Mouse (Mus musculus) embryonic facial prominence, embryonic 15.5 days (tissue): Measurements from ENCODE around the gene Tubb2a. TPM values are rescaled to one million over a fixed set of nuclear protein-coding genes. Genes with fewer than 3 reads are reported as not detected.
"Not testable (repeated sequence)": the region's sequence is repeated elsewhere in the genome, so short reads cannot be mapped to it uniquely, and the experiment has no call there.

Experiments
- ATAC-seq: fragments of 200-750 bp; cut with Nextera tagmentation; 2 replicates; pipeline ENCODE4 v1.8.0; 2017; ENCODE audit warnings: low read depth, moderate TSS enrichment; ENCODE audit not compliant: insufficient number of reproducible peaks, low FRiP score, low TSS enrichment
- H3K27ac ChIP-seq: fragments of 300-500 bp; sonication (generic); replicated peaks from 2 replicates; pipeline ENCODE4 v1.5.1; 2015; ENCODE audit warnings: mild to moderate bottlenecking, inconsistent platforms
- H3K27me3 ChIP-seq: fragments of 300-500 bp; sonication (generic); 2 replicates; pipeline ENCODE4 v1.6.1; 2015; ENCODE audit warnings: inconsistent platforms
- H3K36me3 ChIP-seq: fragments of 300-500 bp; sonication (generic); 2 replicates; pipeline ENCODE4 v1.6.1; 2015; ENCODE audit warnings: mild to moderate bottlenecking, inconsistent platforms
- H3K4me1 ChIP-seq: fragments of 300-500 bp; sonication (generic); 2 replicates; pipeline ENCODE4 v1.6.1; 2015; ENCODE audit warnings: inconsistent platforms
- H3K4me2 ChIP-seq: fragments of 300-500 bp; sonication (generic); replicated peaks from 2 replicates; pipeline ENCODE4 v1.6.1; 2015; ENCODE audit warnings: mild to moderate bottlenecking, inconsistent platforms
- H3K4me3 ChIP-seq: fragments of 300-500 bp; sonication (generic); replicated peaks from 2 replicates; pipeline ENCODE4 v1.5.1; 2015; ENCODE audit warnings: mild to moderate bottlenecking, inconsistent platforms
- H3K9ac ChIP-seq: fragments of 300-500 bp; sonication (generic); 2 replicates; pipeline ENCODE4 v1.6.1; 2015; ENCODE audit warnings: inconsistent platforms
- H3K9me3 ChIP-seq: fragments of 300-500 bp; sonication (generic); replicated peaks from 2 replicates; pipeline ENCODE4 v1.6.1; 2016; ENCODE audit warnings: inconsistent platforms
- WGBS: fragments of 180-500 bp; shearing (Covaris S2); methylation state at CpG from one replicate; pipeline ENCODE4 v1.1.7; 2015; 5-methylcytosine and 5-hydroxymethylcytosine counted together
- polyA plus RNA-seq: library from polyadenylated mRNA; unstranded; fragments of >200 nt; fragmentation: Nextera tagmentation; extraction: Ambion mirVana; gene quantifications from 2 replicates; pipeline ENCODE4 v1.2.1, GENCODE M21; 2015

Tubb2a gene
- polyA plus RNA-seq, 1 experiment from 2014 or later: 208 TPM

- not testable (repeated sequence) for H3K27me3 ChIP-seq, H3K9me3 ChIP-seq, H3K4me3 ChIP-seq, ATAC-seq, H3K36me3 ChIP-seq, H3K4me2 ChIP-seq, H3K27ac ChIP-seq, H3K9ac ChIP-seq
- peaks cover 22% of the 10 kb centered on the region for H3K4me1 ChIP-seq
- WGBS: 95% methylated on average over 11 of the region's 17 CpGs
Observed at GRCm38 (mm10) chr13:34074441-34074840, 3.4 kb downstream of the Tubb2a start.

- Histone ChIP-seq H3K4me1 (peaks cover 17% of the 10 kb centered on the region), H3K4me3 (no peak overlapping the region), H3K27me3 (no peaks in the 10 kb centered on the region), H3K4me2 (no peak overlapping the region), H3K9me3 (no peaks in the 10 kb centered on the region), H3K9ac (no peak overlapping the region), H3K27ac (no peak overlapping the region), H3K36me3 (peaks cover 9% of the 10 kb centered on the region; the same call in 1 of the 2 replicates)
- no peak for ATAC-seq
- 60% methylated on average over 3 of the region's 3 CpGs for WGBS
Observed at GRCm38 (mm10) chr13:34072847-34073246, 5.0 kb downstream of the Tubb2a start.

GRCm38 (mm10) chr13:34071836-34072235 lies 6.0 kb downstream of the Tubb2a start:
- ATAC-seq: no peak

GRCm38 (mm10) chr13:34070296-34070695 lies 7.5 kb downstream of the Tubb2a start:
- H3K27ac ChIP-seq: no peak overlapping the region
- H3K27me3 ChIP-seq: no peaks in the 10 kb centered on the region
- H3K36me3 ChIP-seq: peaks cover 5% of the 10 kb centered on the region; the same call in 1 of the 2 replicates
- H3K4me1 ChIP-seq: no peaks in the 10 kb centered on the region
- H3K4me2 ChIP-seq: no peak overlapping the region
- no peak for ATAC-seq
- no peak overlapping the region for H3K4me3 ChIP-seq
- 47% methylated on average over 4 of the region's 4 CpGs for WGBS
- no peaks in the 10 kb centered on the region for H3K9me3 ChIP-seq
- no peak overlapping the region for H3K9ac ChIP-seq

More at GRCm38 (mm10) chr13:34071836-34072235, 6.0 kb downstream of the Tubb2a start:
- H3K4me3 ChIP-seq: no peak overlapping the region
- H3K4me2 ChIP-seq: no peak overlapping the region
- H3K9ac ChIP-seq: no peak overlapping the region
- H3K27me3 ChIP-seq: no peaks in the 10 kb centered on the region
- H3K36me3 ChIP-seq: peaks cover 9% of the 10 kb centered on the region; the same call in 1 of the 2 replicates
- WGBS: 73% methylated on average over 6 of the region's 6 CpGs
- H3K4me1 ChIP-seq: peaks cover 10% of the 10 kb centered on the region
- no peaks in the 10 kb centered on the region for H3K9me3 ChIP-seq
- H3K27ac ChIP-seq: no peak overlapping the region

GRCm38 (mm10) chr13:34066351-34066750 lies 11.5 kb downstream of the Tubb2a start:
- no peaks in the 10 kb centered on the region for H3K4me1 ChIP-seq
- 51% methylated on average over 1 of the region's 1 CpGs for WGBS

GRCm38 (mm10) chr13:34062466-34062865 lies 15.3 kb downstream of the Tubb2a start:
- Histone ChIP-seq H3K27me3 (no peaks in the 10 kb centered on the region), H3K9ac (no peak overlapping the region), H3K27ac (no peak overlapping the region), H3K36me3 (peaks cover 27% of the 10 kb centered on the region; the same call in 1 of the 2 replicates), H3K4me2 (no peak overlapping the region), H3K4me3 (no peak overlapping the region), H3K9me3 (no peaks in the 10 kb centered on the region), H3K4me1 (no peaks in the 10 kb centered on the region)
- 80% methylated on average over 10 of the region's 10 CpGs for WGBS
- no peak for ATAC-seq

More at GRCm38 (mm10) chr13:34066351-34066750, 11.5 kb downstream of the Tubb2a start:
- no peaks in the 10 kb centered on the region for H3K27me3 ChIP-seq
- H3K4me3 ChIP-seq: no peak overlapping the region
- no peak overlapping the region for H3K9ac ChIP-seq
- no peak overlapping the region for H3K27ac ChIP-seq
- H3K4me2 ChIP-seq: no peak overlapping the region
- peaks cover 11% of the 10 kb centered on the region for H3K36me3 ChIP-seq
- H3K9me3 ChIP-seq: no peaks in the 10 kb centered on the region
- no peak for ATAC-seq

GRCm38 (mm10) chr13:34060061-34060460 lies 17.7 kb downstream of the Tubb2a start:
- Histone ChIP-seq H3K9ac (no peak overlapping the region), H3K4me2 (no peak overlapping the region), H3K36me3 (peaks cover 38% of the 10 kb centered on the region), H3K4me1 (no peaks in the 10 kb centered on the region), H3K27ac (no peak overlapping the region), H3K4me3 (no peak overlapping the region), H3K27me3 (no peaks in the 10 kb centered on the region), H3K9me3 (no peaks in the 10 kb centered on the region)
- 90% methylated on average over 9 of the region's 9 CpGs for WGBS
- no peak for ATAC-seq

GRCm38 (mm10) chr13:34057252-34057651 lies 20.6 kb downstream of the Tubb2a start:
- 83% methylated on average over 1 of the region's 1 CpGs for whole genome bisulfite sequencing
- Histone ChIP-seq H3K9me3 (no peaks in the 10 kb centered on the region), H3K27me3 (no peaks in the 10 kb centered on the region), H3K27ac (no peak overlapping the region), H3K36me3 (peaks cover 37% of the 10 kb centered on the region), H3K9ac (no peak overlapping the region), H3K4me2 (no peak overlapping the region), H3K4me3 (no peak overlapping the region), H3K4me1 (no peaks in the 10 kb centered on the region)
- ATAC-seq: no peak

GRCm38 (mm10) chr13:34054983-34055382 lies 22.8 kb downstream of the Tubb2a start:
- H3K4me3 ChIP-seq: no peak overlapping the region
- ATAC-seq: no peak
- H3K9ac ChIP-seq: no peak overlapping the region
- 88% methylated on average over 3 of the region's 3 CpGs for WGBS
- no peaks in the 10 kb centered on the region for H3K9me3 ChIP-seq
- H3K4me2 ChIP-seq: no peak overlapping the region
- peaks cover 40% of the 10 kb centered on the region for H3K36me3 ChIP-seq
- H3K27ac ChIP-seq: no peak overlapping the region
- H3K4me1 ChIP-seq: no peaks in the 10 kb centered on the region
- no peaks in the 10 kb centered on the region for H3K27me3 ChIP-seq

- Histone ChIP-seq H3K4me2 (no peak overlapping the region), H3K4me3 (no peak overlapping the region), H3K27ac (no peak overlapping the region), H3K9ac (no peak overlapping the region), H3K9me3 (no peaks in the 10 kb centered on the region), H3K4me1 (no peaks in the 10 kb centered on the region), H3K27me3 (no peaks in the 10 kb centered on the region), H3K36me3 (peaks cover 44% of the 10 kb centered on the region)
- 71% methylated on average over 4 of the region's 4 CpGs for WGBS
- no peak for ATAC-seq
Observed at GRCm38 (mm10) chr13:34054391-34054790, 23.4 kb downstream of the Tubb2a start.

GRCm38 (mm10) chr13:34053673-34054282 lies 24.0 kb downstream of the Tubb2a start:
- Histone ChIP-seq H3K9ac (no peak overlapping the region), H3K27ac (no peak overlapping the region), H3K4me1 (no peaks in the 10 kb centered on the region), H3K27me3 (no peaks in the 10 kb centered on the region), H3K36me3 (peaks cover 50% of the 10 kb centered on the region), H3K4me3 (no peak overlapping the region), H3K9me3 (no peaks in the 10 kb centered on the region), H3K4me2 (no peak overlapping the region)
- ATAC-seq: no peak
- whole genome bisulfite sequencing: 77% methylated on average over 13 of the region's 13 CpGs

- no peak overlapping the region for H3K4me3 ChIP-seq
- no peak for ATAC-seq
- peaks cover 54% of the 10 kb centered on the region for H3K36me3 ChIP-seq
- H3K9ac ChIP-seq: no peak overlapping the region
- H3K9me3 ChIP-seq: no peaks in the 10 kb centered on the region
- H3K27ac ChIP-seq: no peak overlapping the region
- WGBS: 97% methylated on average over 3 of the region's 3 CpGs
- H3K27me3 ChIP-seq: no peaks in the 10 kb centered on the region
- no peak overlapping the region for H3K4me2 ChIP-seq
- H3K4me1 ChIP-seq: 0 out of 2 replicates have a peak, but pooled peaks cover 1% of the 10 kb centered on the region
Observed at GRCm38 (mm10) chr13:34051692-34052091, 26.1 kb downstream of the Tubb2a start.
